Mouse (Mus musculus) kidney, postnatal 36 days (tissue): ENCODE measurements around the gene Gm4869.

Experiments
- DNase-seq, 2 experiments: peaks; one replicate each; pipeline ENCODE4 v3.0.0; 2021 to 2022; ENCODE audit warnings: mixed read lengths in 2 of 2

The Gm4869 gene

DNA sequence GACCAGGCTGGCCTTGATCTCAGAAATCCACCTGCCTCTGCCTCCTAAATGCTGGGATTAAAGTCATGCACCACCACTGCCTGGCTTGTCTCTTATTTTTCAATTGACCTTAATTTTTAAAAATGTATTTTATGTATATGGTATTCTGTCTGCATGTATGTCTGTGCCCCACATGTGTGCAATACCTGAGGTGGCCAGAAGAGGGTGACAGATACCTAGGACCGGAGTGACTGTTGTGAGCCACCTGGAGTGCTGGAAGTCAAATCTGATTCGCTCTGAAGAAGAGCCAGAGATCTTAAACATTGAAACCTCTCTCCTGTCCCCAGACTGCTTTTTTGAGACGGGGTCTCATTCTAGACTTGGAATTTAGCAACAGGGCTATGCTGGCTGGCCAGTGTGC lies 26.9 kb downstream of the Gm4869 start:
- peak in 1 of 2 experiments; percentile 16 for DNase-seq

DNA sequence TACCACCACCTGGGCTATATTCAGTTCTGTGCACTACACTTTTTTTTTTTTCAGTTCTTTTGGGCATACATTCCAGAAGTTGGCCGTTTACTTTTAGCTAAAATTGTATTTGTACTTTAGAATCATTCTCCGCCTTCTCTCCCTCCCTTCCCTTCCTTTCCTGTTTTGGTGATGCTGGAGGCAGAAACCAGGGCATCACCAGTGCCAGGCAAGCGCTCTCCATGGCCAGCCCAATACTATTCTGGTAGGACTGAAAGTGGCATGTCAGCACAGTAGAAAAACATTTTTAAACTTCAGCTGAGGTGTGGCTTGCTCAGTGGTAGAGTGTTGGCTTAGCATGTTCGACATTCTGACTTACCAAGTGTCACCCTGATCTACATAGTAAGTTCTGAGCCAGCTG lies 36.0 kb downstream of the Gm4869 start:
- DNase-seq: no peak

DNA sequence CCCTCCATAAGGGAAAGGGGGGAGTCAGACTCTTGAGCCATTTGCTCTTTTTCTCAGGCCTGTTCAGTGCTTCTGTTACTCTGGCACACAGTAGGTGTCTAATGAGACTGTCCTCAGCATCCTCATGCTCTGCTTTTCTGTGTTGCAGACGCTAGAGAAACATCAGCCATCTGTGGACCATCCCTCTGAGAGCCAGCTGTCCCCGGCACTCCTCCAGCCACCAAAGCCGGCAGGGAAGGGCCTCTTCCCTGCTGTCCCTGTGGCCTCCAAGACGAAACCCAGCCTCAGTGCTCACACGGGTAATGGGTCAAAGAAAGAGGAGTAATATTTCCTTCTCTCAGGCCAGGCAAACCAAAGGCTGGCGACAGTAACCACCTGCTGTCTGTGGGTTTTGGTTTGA lies 45.7 kb downstream of the Gm4869 start:
- no peak for DNase-seq

DNA sequence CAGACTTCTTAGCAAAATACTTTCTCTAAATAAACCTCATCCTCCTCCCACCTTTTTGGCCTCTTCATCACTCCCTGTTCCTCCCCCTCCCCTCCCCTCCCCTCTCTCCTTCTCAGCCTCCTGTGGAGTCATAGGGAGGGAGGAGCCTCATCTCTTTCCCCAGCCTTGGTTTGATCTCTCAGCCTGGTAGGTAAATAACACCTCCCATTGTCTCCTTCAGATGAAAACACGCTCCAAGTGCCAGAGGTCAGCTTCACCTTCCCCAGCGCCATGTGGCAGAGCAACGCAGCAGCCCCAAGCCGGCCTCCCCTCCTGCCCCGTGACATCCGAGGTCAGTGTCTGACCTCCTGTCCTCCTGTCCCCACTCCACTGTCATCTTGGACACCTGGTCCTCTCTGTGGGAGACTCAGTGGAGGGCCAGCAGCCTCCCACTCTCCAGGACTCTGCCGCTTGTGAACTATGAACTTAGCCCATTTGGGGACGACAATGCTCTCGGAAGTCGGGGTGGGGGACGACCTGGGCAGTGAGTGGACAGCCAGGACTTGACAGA lies 47.3 kb downstream of the Gm4869 start:
- no peak for DNase-seq

DNA sequence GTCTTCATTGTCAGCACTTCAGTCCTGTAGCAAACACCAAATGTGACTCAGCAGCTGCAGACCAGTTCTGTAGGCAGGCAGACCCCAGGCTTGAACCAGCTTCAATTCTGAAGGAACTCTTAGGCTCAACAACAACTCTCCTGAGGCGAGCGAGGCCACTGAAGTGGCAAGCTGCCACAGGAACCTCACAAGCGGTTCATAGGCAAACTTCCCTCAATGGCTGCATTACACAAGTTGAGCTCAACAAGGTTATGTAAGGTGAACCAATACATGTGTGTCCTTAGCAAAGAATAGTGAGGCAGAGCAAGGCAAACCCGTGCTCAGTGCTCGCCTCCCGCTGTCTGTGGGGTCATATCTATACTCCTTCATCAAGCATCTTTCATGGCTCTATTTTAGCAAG lies 52.7 kb downstream of the Gm4869 start:
- no peak for DNase-seq

DNA sequence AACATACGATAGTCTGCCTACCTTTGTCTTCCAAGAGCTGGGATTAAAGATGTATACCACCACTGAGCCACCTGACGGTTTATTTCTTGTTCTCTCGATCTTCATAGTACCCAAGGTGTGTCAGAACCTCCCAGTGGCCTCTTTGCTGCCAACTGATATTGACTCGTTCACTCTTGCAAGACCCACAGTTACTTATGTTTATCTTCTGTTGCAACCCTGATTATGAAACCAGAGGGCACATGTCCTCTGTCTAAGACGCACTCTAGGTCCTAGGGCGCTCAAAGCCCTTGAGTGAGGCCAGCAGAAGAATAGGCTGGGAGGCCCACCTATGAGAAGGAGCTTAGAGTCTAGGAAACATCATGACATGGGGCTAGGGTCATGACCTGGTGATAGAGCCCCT lies 55.3 kb downstream of the Gm4869 start:
- no peak for DNase-seq

DNA sequence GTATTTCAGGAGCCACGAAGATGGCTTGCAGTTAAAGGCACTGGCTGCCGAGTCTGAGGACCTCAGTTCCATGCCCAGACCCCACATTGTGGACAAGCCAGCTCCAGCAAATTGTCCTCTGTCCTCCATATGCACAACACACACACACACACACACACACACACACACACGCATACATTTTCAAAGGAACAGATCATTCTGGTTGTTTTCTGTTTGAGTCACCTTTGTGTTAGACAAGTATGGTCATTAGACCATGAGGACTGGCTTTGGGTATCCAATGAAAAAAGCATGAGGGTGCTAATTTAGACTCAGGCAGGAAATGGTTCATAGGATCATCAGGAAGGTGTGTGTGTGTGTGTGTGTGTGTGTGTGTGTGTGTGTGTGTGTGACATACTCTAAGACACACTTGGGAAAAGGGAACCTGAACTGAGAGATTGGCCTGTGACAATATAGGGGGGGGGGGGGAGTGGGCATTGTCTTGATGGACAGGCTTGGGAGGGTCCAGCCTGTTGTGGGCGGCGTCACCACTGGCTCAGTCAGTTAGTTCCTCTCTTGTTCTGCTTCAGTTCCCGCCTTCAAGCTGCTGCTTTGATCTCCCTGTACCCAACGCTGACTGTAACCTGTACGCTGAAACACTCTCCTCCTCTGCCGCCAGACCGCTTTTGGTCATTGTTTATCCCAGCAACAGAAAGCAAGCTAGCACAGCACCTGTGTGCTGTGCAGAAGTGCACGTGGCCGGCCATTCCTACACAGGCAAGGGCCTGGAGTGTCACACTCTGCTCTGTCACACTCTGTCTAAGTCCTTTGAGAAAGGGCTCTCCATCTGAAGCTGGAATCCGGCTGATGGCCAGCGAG lies 56.8 kb downstream of the Gm4869 start:
- DNase-seq: no peak

DNA sequence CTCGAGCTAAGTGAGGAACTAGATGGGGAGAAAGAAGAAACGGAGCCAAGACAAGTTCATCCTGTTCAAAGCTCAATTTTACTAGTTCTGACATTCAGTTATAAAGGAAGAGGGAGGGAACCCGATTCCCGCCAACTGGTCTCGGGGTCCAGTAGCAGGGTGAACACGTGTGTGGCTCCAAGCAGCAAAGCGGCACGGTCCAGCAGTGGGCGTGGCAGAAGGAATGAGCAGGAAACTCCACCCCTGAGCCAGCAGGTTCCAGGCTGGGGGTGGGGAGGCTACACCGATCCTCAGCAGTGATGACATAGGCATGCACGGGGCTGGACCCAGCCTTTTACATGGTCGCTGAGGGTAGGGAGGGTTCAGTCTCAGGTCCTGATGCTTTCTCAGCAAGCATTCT lies 57.5 kb downstream of the Gm4869 start:
- peak; percentile 89 for DNase-seq

DNA sequence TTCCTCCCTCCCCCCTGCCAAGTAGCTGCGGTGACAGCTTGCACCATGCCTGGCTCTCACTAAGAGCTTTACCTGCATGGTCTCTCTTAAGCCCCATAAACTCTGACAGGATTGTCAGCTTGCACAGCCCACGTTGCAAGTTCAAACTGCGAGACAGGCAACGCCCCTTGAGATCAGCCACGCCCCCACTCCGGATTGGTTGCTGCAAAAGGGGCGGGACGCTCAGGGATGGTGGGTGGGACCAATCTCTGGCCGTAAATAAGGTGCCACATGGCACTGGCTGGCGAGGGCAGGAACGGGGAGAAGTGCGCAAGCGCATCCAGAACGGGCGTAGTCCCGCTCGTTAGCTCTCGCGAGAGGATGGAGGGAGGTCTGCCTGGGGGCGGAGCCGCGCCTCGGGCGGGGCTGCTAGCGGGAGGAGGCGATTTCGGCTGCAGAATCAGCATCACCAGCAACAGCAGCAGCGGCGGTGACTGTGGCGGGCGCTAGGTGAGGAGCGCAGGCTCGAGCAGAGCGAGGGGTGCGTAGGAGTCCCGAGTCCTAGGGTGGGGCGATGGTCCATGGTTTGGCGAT lies 59.8 kb downstream of the Gm4869 start, which contains the start of gene Chst12:
Gene Chst12 (plus strand): TSS at position 343 of the 573 bp plus-strand sequence.
- peak; percentile 98 to 99 for DNase-seq

DNA sequence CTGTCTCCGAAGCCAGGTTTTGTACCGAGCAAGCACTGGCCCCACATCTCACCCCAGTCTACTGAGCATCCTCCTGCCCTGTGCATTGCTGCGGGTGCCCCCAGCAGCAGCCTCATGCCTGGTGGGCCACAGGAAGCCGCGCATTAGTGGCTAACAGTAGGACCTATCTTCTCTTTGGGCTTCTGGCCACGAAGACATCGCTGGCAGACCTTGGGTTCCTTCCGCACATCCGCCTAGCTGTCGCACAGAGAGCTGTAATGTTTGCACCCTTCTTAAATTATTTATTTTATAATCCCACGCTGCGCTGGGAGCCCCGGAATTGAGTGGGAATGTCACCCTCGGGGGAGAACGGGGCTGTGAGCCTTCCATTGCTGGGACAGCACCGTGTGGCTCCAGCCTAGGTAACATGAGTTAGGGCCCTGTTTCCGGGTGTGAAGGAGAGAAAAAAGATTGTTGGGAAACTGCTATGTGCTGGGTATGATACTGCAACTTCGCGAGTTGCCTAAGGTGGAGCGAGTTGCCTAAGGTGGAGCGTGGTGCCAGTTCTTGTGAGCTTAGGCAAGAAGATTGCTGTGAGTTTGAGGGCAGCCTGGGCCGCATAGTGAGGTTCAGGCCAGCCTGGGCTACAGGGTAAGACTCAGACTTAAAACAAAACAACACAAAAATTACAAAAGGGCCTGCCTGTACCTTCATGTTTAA lies 60.8 kb downstream of the Gm4869 start:
- no peak for DNase-seq

DNA sequence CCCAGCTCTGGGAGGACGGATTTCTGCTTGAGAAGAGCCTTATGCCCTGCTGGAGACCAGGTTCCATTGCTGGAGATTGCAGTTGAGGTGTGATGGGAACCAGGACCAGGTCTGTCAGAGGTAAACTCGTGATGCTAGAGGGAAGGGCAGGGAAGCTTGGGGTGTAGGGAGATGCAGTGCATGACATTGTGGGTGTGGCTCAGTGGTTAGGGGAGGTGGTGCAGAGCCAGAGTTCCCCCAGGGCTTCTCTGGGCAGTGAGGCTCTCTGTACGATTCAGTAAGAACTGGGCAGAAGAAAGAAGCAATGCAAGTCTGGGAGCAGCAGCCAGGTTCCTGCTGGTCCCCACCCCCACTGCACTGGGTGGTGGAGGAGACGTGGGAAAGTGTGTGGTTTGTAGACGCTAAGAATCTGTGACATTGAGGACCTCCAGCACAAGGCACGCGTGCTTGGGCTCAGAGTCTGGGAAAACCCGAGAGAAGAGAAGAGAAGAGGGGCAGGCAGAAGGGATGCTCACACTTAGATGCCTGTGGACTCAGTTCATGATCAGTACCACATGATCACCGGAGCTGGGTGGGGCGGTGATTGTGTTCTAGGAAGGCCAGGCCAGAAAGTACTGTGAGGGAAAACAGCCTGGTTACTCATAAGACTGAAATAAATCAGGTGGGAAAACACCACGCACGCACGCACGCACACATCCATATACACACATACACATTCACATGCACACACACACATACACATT lies 62.2 kb downstream of the Gm4869 start:
- DNase-seq: no peak

DNA sequence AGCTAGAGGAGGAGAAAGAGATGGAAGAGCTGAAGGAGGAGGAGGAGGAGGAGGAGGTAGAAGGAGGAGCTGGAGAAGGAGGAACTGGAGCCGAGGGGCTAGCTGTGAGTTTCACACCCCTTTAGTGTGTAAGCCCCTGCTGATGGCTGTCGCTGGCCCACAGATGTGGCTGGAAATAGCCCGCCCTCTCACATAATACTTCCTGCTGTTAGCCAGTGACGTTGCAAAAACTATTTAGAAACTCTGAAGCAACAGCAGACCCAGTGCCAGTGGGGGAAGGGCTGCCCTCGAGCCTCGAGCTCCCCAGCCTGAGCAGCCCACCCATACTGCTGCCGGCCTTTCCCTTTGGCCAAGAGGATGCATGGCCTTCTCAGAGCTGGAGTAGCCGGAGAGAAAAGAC lies 63.2 kb downstream of the Gm4869 start:
- peak in 1 of 2 experiments; percentile 18 for DNase-seq

DNA sequence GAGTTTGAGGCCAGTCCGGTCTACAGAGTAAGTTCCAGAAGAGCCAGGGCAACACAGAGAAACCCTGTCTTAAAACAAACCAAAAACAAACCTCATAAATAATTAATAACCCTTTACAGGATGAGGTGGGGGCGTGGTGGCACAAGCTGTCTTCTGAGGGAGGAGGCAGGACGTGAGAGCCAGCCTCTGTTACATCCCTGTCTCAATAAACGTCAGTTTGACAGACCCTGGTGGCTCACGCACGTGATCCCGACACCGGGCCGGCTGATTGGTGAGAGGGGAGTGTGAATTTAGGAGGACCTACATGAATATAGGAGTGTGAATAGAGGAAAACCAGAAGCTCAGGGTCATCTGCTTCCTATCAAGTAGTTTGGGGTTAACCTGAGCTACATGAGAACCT lies 63.8 kb downstream of the Gm4869 start:
- no peak for DNase-seq

DNA sequence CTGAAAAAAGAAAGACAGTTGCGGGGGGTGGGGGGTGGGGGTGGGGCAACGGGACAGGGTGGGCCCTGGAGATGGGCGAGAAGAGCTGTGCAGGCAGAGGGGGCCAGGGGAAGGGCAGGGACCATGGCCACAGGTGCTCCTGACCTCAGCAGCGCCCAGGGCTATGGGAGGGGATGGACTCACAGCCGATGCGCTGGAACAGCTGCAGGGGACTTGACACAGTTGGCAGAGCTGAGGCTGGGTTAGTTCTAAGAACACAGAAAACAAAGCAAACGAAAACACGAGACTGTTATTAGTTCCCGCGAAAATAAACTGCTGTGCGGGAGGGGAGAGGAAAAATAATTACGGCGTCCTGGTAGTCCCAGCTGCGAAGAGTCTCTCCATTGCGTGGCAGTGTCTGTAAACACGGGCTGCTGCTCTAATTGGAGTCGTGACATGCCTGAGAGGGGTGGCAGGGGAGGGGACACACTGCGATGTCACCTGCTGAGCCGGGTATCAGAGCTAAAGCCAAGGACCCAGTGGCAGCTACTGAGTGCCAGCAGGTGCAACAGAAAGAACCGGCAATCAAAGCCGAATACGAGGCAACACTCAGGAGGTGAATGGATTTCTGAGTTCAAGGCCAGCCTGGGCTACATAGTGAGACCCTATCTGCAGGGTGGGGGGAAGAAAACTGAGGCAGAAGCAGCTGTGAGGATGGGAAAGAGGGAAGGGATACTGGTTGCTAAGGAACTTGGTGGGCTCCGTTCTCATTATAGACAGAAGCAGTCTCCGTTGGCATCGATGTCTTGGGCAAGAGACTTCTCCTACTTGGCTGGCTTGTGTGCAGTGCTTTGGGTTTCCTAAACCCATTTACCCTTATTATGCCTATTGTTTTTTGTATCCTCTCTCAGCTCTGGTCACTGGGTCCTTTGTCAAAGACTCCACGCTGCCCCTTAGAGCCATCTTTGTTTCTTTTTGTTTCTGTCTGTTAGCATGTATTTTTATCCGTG lies 64.9 kb downstream of the Gm4869 start:
- no peak for DNase-seq

DNA sequence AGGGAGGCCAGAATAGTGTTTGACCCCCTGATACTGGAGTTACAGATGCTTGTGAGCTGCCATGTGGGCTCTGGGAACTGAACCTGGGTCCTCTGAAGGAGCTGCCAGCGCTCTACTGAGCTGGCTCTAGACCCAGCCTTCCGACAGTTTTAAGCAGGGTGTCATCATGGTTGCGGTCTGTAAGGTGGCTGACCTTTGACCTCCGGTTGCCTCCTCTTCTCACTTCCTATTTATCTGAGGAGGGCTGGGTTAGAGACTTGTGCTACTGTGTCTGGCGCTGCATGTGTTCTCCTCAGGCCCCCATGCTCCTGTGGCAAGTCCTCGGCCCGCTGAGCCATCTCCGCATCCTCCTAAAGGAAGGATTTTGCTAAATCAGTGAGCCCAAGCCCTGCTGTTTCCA lies 68.5 kb downstream of the Gm4869 start:
- no peak for DNase-seq

DNA sequence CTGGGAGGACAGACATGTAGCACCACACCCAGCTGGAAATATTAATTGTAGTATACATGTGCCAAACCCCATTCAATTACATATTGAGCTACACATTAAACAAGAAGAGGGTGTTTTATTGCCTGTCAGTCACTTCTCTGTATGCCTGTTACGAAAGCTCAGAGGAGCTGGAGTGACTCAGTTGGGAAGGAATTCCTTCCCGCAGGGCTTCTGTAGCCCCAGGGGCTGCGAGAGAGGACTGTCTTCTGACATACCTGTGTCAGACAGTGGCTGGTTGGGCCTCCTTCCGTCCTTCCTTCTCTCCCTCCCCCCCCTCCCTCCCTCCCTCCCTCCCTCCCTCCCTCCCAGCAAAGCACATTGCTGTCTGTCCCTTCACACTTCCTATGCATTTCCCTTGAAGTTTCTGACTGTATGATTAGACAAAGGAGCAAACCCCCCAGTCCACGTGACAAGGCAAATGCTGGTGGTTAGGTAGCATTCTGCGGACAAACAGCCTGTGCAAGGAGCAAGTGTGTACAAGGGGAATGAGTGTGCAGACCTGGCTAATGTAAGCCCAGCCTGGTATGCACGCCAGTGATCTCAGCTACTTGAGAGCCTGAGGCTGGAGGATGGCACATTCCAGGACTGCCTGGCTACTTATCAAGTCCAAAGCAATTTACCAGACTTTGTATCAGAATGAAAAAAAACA lies 69.5 kb downstream of the Gm4869 start:
- no peak for DNase-seq

DNA sequence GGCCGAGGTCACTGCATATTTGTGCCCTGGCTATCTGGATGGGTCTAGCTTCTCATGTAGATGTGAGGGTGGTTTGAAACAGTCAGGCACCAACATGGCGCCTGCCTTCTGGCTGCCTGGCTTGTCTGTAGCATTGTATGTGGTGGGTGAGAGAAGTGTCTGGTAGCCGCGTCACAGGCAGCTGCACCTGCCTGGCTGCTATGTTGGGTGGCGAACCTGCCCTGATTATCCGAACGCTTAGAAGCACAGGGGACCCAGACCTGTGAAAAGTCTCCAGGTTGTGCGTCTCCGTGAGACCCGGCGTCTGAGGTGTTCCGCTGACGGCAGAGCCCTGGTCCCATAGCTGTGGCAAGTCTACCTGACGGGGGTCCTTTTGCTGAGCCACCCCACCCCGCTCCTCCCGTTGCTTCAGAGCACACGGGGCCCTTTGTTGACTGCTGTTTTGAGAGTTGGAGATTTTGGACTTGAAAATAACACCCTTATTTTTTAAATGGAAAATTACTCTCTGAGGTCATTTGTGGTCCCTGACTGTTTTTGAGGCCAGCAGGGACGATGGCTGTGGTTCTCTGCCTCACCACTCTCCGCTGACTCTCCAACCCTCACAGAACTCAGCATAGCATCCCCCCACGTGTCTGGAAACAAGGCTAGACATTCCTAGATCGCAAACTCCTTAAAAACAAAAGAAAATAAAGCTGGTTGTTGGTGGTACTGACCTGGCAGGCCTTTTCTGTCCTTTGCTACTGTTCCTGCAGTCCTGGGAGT lies 71.9 kb downstream of the Gm4869 start:
- no peak for DNase-seq

DNA sequence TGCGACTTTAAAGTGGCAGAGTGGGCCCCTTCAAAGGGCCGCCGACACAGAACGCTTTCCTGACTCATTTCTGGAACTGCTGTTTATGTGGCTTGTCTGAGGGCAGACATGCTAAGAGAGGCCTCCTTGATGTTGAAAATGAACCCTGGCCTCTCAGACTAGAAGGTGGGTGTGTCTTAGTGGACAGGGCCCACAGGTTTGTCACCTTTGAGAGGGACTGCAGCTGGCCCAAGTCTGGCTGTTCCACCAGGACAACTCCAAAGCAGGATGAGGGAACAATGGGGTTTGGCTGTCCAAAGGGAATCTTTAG lies 72.4 kb downstream of the Gm4869 start:
- no peak for DNase-seq

DNA sequence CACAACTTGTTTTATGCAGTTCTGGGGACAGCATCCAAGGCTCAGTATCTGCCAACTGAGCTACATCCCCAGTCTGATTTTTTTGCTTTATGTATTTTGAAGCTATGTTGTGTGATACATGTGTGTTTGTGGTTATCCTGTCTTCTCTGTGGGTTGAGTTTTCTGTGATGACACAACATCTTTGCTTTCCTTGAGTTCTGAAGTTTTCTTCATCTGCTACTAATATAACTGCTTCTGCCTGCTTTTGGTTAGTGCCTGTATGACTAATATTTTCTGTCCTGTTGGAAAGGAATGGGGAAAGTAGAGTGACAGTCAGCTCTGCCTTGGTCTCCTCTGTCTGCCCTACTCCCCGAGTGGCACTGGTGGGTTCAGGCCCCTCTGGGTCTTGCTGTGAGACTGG lies 75.8 kb downstream of the Gm4869 start:
- DNase-seq: no peak

DNA sequence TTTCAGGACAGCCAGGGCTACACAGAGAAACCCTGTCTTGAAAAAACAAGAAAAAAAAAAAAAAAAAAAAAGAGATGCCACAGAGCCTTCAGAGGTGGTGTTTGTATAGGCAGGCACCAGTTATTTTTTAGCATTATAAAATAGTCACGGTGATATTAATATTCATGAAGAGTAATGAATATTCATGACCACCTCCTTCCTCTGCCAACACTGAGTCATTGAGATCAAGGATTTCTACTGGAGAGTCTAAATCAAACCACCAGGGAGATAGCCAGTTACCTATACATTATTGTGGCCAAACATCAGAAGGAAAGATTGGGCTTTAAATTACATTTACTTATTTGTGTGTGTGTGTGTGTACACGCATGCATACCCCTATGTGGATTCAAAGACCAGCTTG lies 81.3 kb downstream of the Gm4869 start:
- DNase-seq: no peak
